Mouse (Mus musculus): ENCODE measurements around the gene Them4.
"Not testable (repeated sequence)": the region's sequence is repeated elsewhere in the genome, so short reads cannot be mapped to it uniquely, and the experiment has no call there.

Gene Them4

DNA sequence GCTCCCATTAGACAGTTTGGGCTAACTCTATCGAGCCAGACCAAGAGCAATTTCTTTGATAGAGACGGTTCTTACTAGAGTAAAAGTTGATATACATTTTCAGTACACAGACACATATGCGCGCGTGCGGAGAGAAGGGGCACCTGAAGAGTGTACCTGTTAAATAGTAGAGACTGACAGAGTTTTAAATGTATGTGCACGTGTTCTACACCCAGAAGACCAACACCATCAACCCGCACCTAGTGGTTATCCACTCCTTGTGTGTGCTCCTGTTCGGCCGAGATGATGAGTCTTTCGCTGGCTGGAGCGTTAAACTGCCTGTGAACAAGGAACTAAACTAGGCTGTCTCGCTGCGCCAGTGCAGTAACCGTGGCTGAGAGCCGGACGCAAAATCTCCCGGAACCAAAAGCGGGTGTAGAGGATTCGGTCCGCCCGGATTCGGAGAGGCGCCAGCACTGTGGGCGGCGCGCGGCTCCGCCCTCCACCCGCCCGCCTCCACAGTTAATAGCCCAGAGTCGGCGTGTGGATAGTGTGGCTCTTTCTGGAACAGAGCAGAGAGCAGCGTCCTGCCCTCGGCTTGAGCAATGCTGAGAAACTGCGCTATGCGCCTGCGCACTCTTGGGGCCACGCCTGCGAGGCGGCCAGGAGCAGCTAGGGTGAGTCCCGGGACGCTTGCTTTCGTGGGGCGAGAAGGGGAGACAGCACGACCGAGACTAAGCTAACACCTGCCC lies at the start of gene Them4:
Them4 (plus strand) TSS at position 457 of the 731 bp plus-strand sequence.
- peak; percentile 91 for DNase-seq

DNA sequence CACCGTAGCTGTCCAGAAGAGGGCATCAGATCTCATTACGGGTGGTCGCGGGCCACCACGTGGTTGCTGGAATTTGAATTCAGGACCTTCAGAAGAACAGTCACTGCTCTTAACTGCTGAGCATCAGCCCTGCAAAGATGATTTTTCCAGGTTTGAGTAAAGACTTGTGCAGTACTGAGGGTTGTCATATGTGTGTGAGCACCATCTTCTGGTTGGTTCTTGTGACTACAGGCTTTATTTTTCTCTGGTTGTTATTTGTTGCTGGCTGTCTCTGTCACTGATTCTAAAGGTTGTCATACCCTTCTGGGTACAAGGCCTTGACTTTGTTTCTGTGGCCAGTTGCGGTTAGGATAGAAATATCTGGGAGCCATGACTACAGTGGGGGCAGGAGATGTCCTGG lies 49.3 kb upstream of the Them4 start:
- no peak for DNase-seq

DNA sequence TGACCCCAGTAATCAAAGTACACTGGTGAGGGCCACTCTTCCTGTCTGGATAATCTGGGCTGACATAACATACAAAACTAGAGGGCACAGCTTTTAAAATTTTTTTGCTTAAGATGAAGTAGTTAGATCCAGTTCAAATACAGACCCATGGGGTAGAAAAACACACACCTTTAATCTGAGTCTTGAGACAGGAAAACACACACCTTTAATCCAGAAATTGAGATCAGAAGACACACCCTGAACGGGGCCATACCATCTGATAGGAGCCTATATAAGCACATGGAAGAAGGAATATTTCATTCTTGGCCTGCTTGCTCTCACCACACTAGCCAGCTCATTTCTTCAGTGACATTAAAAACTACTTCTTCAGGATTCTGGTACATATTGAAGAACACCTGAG lies 46.2 kb upstream of the Them4 start, which contains the start of gene Gm4778:
Gm4778 (plus strand) TSS at position 301 of the 400 bp plus-strand sequence.
- not testable (repeated sequence) for DNase-seq

DNA sequence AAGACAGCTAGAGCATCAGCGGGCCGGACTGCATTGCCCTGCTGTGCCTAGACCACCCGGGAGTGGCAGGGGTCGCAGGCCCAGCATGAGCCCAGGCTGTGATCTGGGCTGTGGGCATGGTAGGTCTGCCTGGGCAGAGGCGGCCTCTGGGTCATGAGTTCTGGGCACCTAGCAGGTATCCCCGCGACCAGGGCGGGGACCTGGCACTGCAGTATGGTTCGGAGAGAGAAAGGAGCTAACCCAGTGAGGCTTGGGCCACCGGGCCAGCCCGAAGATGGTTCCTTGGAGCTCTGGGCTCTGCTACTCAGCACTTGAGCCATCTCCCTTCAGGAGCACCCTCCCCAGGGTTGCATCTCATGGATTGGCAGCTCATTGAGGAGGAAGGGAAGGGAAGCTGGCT lies 33.9 kb upstream of the Them4 start:
- no peak for DNase-seq

DNA sequence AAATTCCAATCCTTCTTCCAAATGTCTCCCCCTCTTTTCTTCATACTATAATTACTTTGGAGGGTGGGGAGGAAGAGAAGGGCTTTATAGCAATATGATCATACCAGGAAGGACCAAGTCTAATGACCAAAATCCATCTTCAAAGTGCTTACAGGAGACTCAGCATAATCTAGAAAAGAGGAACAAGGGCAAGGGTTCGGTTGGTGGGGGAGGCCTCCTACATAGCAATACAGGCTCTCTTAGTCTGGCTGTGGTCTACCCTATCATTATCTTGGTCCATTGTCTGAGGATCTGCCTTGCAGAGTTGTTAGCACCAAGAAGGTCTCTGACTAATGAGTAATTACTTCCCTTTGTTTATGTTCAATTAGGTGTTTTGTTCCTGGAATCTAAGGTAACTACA lies 4.4 kb upstream of the Them4 start:
- DNase-seq, result no peak

- no peak for DNase-seq
These were observed 2.9 kb upstream of the Them4 start for GRCm38 (mm10) chr3:94306975-94307374.

- DNase-seq, result no peak
These were observed 602 bp downstream of the Them4 start for GRCm38 (mm10) chr3:94310491-94310890.

DNA sequence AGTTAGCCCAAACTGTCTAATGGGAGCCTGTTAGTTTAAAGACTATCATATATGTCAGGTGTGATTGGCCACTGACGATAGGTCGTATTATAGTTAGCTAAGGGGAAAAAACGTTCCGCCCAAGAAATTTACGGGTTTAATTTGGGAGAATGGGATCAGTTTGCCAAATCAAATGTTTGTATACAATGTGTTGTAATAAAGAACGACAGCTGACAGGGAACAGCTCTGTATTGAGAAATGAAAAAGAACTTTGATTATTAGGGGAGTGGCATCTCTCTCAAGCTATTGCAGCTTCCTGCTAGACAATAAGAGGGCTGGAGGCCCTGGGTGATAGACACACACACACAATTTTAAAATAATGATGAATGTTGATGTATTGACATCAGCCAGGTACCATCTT lies 1.0 kb downstream of the Them4 start:
- no peak for DNase-seq

DNA sequence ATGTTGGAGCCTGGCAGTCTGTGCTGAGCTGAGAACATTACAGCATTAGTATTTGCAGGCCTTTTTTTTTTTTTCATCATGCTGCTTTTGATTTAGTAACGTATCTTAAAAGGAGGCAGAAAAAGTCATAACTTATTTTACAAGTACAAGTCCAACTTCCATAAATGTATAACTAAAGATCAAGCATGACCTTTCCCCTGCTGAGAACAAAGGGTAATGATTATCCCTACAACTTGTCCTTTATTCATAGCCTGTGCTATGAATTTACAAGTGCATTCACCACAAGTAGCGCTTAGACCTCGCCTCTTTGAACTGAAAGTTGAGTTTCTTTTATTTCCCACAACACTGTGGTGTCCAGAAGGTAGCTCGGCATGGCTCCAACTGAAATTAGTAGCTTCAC lies 1.5 kb downstream of the Them4 start:
- no peak for DNase-seq

DNA sequence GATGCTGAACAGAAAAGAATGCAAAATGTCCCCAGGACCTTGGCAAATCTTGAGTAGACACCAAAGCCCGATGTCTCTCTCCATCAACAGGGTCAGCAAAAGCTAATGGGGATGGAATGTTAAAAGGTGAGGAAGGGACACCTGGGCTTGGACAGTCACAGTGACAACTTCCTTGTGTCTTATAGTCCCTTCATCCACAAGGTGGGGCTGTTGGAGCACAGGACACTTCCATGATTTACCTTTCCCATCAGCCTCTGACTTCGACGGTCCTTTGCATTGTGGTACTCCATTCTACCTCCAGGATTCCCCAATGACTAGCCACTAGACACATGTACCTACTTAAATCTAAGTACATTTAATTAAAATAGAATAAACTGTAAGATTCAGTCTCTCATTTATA lies 18.8 kb downstream of the Them4 start:
- DNase-seq, result peak; percentile 58

GRCm38 (mm10) chr3:94334442-94334841 lies 24.6 kb downstream of the Them4 start:
- DNase-seq, result no peak

GRCm38 (mm10) chr3:94338522-94338921 lies 28.6 kb downstream of the Them4 start:
- no peak for DNase-seq

- DNase-seq, result no peak
These were observed 32.1 kb downstream of the Them4 start, which contains the start of gene Them5 for GRCm38 (mm10) chr3:94341959-94342422. Them5 (plus strand) TSS chr3:94342099.

DNA sequence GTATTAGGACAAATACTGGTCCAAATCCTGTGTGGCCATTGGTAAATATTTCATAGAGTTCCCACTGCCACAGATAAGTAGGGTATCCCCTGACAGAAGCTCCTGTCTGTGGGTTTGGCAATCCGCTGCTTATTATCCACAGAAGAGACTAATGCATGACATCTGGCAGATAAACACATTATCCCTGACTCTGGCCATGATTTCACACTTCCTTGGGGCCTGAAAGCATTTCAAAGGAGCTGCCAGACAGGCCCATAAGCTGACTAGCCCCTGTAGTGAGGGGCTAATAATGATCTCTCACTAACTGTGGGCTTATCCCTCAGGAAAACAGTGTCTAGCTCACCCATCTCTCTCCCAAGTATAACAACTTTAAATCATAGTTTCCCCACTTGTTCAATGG lies 32.7 kb downstream of the Them4 start:
- no peak for DNase-seq

GRCm38 (mm10) chr3:94344182-94344581 lies 34.3 kb downstream of the Them4 start:
- no peak for DNase-seq

- DNase-seq, result no peak
These were observed 35.0 kb downstream of the Them4 start for GRCm38 (mm10) chr3:94344897-94345296.

- peak; percentile 51 for DNase-seq
These were observed 38.3 kb downstream of the Them4 start for GRCm38 (mm10) chr3:94348146-94348545.

DNA sequence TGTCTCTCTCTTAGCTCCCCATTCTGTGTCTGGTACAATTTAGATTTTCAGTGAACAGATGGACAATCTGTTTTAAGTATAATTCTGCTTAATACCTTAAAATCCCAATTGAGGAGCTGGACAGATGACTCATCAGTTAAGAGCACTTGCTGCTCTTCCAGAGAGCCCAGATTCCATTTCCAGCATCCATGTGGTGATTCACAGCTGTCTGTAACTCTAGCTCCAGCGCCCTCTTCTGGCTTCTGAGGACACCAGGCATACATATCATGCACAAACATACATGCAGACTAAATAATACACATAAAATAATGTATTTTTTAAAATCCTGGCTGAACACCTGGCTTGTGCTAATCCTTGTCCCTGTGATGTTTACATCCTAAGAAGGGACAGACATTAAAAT lies 50.9 kb downstream of the Them4 start:
- peak; percentile 64 for DNase-seq

GRCm38 (mm10) chr3:94362138-94362537 lies 52.2 kb downstream of the Them4 start, which contains the start of gene C2cd4d:
C2cd4d (plus strand) TSS chr3:94362438.
- no peak for DNase-seq

DNA sequence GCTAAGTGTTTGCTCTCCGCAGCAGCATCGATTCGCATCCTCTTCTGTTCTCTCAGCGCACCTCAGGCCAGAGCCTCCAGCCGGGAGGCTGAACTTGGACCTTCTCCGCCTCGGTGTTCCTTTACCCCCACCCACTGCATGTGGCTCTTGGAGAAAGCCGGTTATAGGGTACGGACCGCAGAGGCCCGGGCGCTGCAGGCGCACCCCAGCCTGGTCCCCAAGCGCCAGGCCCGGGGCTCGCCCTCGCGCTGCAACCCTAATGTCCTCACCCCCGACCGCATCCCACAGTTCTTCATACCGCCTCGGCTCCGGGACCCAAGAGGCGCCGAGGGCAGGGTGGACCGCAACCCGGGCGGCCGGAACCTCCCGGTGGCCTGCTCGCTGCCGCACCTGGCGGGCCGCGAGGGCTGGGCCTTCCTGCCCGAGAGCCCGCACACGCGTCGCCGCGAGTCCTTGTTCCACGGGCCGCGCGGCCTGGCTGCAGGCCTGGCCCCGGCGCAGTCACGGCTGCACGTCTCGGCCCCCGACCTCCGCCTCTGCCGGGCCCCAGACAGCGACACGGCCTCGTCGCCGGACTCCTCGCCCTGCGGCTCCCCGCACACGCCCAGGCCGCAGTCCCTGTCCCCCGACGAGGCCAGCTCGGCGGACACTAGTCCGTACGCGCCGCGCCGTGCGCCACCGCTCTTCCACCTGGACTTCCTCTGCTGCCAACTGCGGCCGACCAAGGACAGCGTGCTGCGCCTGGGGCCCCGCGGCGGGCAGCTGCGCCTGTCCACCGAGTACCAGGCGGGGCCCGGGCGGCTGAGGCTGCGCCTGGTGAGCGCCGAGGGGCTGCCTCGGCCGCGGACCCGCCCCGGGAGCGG lies 53.6 kb downstream of the Them4 start:
- DNase-seq, result peak; percentile 49

DNA sequence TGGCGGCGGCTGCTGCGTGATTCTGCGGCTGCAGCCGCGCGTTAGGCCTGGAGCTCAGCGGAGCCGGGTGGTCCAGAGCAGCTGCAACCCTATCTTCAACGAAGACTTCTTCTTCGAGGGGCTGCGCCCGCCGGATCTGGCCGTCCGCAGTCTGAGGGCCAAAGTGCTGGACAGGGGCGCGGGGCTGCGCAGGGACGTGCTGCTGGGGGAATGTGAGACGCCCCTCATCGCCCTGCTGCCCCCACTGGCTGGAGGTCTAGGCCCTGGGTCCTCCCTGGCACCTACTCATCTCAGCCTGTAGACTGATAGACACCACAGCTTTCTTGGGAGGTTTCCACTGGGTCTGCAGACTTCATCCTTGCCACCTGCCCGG lies 54.3 kb downstream of the Them4 start:
- no peak for DNase-seq

DNA sequence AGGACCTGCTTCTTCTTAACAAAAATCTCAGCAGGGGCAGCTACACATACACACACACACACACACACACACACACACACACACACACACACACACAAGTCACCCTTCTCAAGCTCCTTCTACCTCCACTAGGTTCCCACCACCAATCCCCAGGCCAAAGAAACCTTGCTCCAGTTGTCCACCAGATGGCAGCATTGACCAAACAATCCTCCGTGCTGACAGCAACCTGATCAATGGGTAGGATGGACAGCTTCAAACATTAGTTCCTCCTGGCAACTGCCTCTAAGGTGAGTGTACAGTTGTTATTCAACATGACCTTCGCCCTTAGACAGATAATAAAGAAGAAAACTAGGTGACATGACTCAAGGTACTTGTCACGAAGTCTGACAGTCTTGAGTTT lies 56.9 kb downstream of the Them4 start:
- peak; percentile 84 for DNase-seq

GRCm38 (mm10) chr3:94367511-94367910 lies 57.6 kb downstream of the Them4 start:
- DNase-seq, result no peak

GRCm38 (mm10) chr3:94368631-94369030 lies 58.7 kb downstream of the Them4 start:
- peak; percentile 57 for DNase-seq

All from thymus, postnatal 4 days (tissue).